Mouse (Mus musculus) kidney, adult 2 months (tissue): ENCODE measurements around the gene Psmc3.
"Not testable (repeated sequence)": the region's sequence is repeated elsewhere in the genome, so short reads cannot be mapped to it uniquely, and the experiment has no call there.

Experiments
- CTCF ChIP-seq: fragments of 200-500 bp; conservative IDR thresholded peaks from 2 replicates; pipeline ENCODE4 v1.5.1; 2011; ENCODE audit warnings: low read depth, mild to moderate bottlenecking, control low read depth, low read length, moderate library complexity, mixed read lengths; ENCODE audit not compliant: insufficient read depth, insufficient read length
- POLR2A ChIP-seq: fragments of 200-500 bp; IDR thresholded peaks from one replicate; pipeline ENCODE4 v1.6.1; 2011; ENCODE audit warnings: low read depth, low read length, control low read depth

DNA sequence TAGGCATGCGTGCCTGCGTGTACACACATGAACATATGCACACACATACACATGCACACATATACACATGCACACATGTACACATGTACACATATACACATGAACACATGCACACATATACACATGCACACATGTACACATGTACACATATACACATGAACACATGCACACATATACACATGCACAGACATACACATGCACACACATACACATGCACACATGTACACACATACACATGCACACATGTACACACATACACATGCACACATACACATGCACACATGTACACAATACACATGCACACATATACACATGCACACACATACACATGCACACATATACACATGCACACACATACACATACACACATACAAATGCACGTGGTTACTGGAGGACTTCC is 58.0 kb downstream of the Psmc3 start:
- TF ChIP-seq CTCF, POLR2A: not testable (repeated sequence)
